Mouse (Mus musculus) kidney, postnatal 14 days (tissue): ENCODE results near the gene Apoa2.

Source experiments
- DNase-seq: peaks from one replicate; pipeline ENCODE4 v3.0.0; 2022; ENCODE audit warnings: mixed read lengths

Apoa2 gene

GRCm38 (mm10) chr1:171205704-171206493, 19.0 kb upstream of the Apoa2 start:
- DNase-seq = no peak

- DNase-seq = no peak
Observed at GRCm38 (mm10) chr1:171209409-171209808, 15.4 kb upstream of the Apoa2 start.

DNA sequence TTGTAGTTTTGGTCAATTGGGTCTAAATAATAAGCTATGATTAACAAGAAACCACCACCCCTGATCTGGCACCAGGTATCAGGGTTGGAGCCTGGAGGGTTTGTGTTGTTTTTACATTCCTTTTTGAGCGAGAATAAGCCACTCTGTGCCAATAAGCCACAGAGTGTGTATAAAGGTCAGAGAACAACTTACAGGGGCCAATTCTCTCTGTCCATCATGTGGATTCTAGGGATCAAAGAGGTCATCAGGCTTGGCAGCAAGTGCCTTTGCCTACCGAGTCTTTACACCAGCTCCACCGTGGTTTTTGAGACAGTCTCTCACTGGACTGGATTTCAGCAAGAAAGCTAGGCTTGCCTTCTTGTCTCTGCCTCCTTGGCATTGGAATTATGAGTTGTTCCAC, 12.0 kb upstream of the Apoa2 start:
- DNase-seq = no peak

- peak; percentile 53 for DNase-seq
Observed at GRCm38 (mm10) chr1:171213801-171214496, 10.9 kb upstream of the Apoa2 start, which contains the start of gene Nr1i3. Gene Nr1i3 (plus strand): TSS chr1:171213970.

GRCm38 (mm10) chr1:171216241-171216955, 8.5 kb upstream of the Apoa2 start:
- DNase-seq = no peak

GRCm38 (mm10) chr1:171220871-171221270, 4.0 kb upstream of the Apoa2 start:
- DNase-seq = peak; percentile 89

- peak; percentile 35 for DNase-seq
Observed at GRCm38 (mm10) chr1:171221281-171222193, 3.3 kb upstream of the Apoa2 start.

- peak; percentile 97 for DNase-seq
Observed at GRCm38 (mm10) chr1:171222238-171223155, 2.4 kb upstream of the Apoa2 start, which contains the start of gene Tomm40l. Gene Tomm40l (minus strand): TSS chr1:171222514.

DNA sequence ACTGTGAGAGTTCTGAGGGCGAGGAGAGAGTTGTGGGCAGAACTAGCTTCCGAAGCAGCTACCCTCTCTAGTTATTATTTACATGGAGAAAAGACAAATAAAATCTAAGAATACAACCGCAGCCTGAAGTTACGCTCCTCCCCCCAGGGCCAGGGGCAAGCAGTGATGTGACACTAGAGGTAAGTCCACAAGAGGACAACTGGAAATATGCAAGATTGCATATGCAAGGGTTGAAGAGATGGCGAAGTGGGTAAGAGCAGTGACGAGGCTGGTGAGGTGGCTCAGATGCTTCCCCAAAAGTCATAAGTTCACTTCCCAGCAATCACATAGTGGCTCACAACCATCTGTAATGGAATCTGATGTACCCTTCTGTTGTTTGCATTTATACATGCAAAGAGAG, 1.7 kb upstream of the Apoa2 start:
- DNase-seq = no peak

DNA sequence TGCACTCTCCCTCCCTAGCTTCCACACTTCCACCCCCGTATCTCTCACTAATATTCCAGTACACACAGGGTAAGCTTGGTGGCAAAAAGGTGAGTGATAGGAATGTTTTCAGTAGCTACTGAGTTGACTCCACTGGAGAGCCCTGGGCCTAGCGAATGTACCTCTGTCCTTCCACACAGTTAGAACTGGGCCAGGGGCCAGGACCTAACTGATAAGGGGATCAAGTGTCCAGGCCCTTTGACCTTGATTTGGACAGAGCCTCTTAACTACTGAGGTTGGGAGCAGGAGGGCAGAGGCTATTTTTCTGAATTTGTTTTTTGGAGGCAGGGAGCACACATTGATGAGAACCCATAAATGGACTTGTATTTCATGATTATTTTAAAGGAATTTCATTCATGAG, 1.1 kb upstream of the Apoa2 start:
- DNase-seq = peak; percentile 58

GRCm38 (mm10) chr1:171226780-171227179, 1.9 kb downstream of the Apoa2 start:
- no peak for DNase-seq

DNA sequence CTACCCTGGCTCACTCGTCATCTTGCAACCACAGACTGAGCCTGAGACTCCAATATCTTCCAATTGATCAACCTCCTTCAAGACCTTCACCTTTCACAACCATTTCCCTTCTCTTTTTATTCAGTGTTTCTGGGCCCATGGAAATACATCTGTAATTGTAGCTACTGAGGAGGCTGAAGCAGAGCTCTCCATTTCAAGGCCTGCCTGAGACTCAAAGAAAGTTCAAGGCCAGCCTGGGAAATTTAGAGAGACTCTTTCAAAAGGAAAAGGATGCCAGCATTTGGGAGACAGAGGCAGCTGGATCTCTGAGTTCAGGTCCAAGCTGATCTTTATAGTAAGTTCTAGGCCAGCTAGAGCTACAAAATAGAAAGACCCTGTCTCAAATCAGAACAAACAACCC, 3.0 kb downstream of the Apoa2 start:
- DNase-seq = no peak

DNA sequence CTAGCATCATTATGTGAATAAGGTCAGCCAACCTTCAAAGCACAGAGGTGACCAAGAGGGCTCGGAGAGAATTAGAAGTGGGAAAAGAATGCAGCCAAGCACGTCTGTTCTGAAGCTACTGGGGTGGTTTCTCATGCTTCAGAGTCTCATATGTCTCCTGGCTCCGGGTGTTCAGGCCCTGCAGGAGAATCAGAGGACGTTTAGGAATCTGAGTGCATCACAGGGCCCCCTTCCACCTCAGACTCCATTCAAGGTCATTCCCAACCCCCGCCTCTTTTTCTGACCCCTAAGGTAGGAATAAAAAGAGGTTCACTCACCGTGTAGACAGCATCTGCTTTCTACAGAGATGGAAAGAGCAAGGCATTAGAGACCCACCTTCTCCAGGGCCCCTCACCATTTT, 4.9 kb downstream of the Apoa2 start:
- no peak for DNase-seq

DNA sequence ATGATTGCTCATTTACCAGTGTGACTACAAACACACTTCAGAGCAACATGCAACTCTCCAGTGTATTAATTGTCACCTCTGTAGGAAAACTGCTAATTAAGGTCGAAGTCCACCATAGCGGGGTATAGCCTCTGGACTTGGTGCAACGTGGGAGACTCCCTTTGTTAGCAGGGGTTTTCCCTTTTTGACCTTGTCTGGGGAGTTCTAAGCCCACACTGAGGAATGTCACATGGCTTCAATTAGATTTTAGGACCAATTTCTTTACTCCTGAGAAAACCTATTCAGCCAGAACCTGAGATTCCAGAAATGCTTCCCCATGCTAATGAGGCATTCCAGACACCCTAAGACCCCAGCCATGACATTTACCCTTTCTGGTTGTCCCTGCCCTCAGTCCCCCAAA, 5.4 kb downstream of the Apoa2 start:
- no peak for DNase-seq

DNA sequence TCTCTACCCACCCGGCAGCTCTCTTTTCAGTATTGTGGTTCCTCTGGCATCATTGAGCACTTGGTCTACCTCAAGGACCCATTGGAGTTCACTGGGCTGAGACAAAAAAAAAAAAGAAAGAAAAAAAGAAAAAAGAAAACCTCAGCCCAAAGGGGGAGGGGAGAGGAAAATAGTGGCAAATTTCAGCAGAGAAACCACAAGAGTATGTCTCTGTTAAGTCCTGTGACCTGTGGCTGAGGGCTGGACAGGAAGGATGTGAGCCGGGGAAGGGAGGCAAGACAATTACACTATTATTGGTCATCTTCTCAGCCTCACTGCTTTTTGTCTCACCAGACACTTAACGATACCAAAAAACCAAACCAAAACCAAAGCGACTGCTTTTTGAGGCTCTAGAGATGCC, 7.0 kb downstream of the Apoa2 start:
- no peak for DNase-seq

- no peak for DNase-seq
Observed at GRCm38 (mm10) chr1:171232348-171232747, 7.5 kb downstream of the Apoa2 start.

DNA sequence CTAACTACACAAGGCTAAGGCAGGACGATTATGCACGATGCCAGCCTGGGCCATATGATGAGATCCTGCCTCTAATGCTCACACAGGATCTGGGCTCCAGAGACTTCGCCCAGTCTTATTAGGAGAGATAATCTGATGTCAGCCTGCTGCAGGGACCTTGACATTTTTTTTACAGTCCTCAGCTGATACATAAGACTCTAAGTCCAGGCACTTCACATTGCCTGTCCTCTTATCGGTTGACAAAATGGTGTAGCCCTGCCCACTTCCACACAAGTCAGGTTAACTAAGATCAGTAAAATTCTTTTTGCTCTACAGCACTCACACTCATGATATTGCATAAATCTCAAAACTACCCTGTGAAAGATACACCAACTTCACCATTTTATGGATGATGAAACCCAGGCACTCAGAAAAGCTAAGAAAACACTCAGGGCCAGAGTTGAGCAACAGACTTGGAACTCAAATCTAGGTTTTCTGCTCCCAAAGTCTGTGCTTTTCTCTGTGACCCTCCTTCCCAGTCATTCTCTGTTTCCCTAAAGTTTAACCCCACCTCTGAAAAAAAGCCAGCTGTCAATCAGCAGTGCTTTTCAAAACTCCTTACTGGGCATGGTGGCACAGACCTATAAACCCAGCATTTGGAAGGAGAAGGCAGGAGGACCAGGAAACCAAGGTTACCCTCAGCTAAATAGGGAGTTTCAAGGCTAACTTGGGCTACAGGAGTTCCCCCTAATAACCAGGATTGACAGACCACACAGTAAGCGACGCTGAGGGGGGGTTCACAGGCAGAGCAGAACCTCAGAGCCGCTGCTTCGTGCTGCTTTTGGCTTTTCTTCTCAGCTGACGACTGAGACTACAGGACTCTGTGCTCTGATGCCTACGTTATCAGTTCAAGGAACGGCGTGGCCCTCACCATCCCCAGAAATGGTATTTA, 8.2 kb downstream of the Apoa2 start:
- DNase-seq = no peak

GRCm38 (mm10) chr1:171234126-171234525, 9.3 kb downstream of the Apoa2 start, which contains the start of gene Fcer1g:
Gene Fcer1g (minus strand): TSS chr1:171234365.
- DNase-seq = no peak

GRCm38 (mm10) chr1:171234538-171234937, 9.7 kb downstream of the Apoa2 start:
- no peak for DNase-seq

GRCm38 (mm10) chr1:171235791-171236190, 10.9 kb downstream of the Apoa2 start:
- DNase-seq = no peak
